Mouse (Mus musculus): ENCODE measurements around the gene Nkrf.
A peak's percentile ranks its signal among the peaks of the same experiment; 100 is the strongest.

Gene Nkrf

DNA sequence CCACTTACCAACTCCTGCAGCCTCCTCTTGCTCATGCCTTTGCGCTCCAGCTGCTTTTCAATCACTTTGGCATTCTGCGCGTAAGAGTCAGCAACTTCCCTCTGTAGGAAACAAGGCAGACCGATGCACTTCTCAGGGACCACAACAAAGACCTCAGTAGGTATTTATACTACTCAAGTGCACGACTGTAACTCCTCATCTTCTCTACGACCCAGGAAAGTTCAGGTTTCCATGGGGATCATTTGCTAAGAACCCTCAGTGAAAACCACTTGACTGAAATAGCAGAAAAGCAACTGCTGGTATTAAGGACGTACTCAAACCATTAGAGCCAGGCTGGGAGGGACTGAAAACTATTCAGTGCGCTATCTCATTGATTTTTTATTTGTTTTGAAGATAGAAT lies 50.1 kb downstream of the Nkrf start:
- DNase-seq: no peak

DNA sequence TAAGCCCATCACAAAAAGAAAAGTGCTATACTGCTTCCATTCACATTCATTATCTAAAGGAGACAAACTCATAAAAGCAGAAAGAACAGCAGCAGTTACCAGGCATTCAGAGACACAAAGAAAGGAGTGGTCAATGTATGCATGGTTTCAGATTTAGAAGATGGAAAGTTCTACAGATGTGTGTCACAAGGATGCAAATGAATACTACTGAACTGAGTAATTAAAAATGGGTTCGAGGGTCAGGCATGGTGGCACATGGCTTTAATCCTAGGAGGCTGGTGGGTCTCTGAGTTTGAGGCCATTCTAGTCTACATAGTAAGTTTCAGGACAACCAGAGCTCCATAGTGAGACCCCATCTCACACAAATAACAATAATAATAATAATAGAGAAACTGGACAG lies 55.5 kb downstream of the Nkrf start:
- no peak for DNase-seq

DNA sequence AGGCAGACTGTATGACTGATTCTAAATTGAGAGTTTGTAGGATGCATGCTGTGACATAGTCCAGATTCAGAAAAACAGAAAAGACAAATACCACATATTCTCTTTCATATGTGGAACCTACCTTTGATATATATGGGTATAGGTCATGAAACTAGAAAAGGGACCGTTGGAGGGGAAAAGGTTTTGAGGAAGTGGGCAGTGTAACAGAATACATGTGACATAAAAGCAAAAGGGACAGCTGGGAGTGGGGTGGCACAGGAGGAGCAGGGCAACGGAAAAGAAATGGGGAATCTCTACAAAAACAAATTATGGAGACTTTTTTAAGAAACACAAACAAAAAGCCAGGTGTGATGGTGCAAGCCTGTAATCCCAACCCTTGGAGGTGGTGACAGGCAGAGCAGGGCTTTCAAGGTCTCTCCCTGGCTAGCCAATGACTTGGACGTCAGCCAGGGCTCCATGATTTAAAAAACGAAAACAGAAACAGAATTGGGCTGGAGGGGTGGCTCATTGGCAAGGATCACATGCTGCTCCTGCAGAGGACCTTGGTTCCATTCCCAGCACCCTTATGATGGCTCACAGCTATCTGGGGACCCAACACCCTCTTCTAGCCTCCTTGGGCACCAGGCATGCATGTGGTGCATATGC lies 59.2 kb downstream of the Nkrf start:
- DNase-seq: no peak

DNA sequence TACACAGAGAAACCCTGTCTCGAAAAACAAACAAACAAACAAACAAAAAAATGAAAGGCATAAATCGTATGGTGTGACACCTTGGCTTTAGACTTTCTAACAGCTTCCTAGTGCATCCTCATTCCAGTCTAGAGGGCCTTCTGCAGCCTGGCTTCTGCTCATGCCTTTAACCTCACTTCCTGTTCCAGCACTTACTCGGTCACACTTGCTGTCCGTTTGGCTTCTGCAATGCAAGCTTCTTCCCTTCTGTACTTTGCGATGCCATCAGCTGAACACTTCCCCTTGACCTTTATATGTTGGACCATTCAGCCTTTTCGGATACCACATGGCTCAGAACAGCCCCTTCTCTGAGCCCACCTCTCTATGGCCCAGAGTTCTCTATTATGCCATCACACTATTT lies 61.0 kb downstream of the Nkrf start:
- DNase-seq: no peak

DNA sequence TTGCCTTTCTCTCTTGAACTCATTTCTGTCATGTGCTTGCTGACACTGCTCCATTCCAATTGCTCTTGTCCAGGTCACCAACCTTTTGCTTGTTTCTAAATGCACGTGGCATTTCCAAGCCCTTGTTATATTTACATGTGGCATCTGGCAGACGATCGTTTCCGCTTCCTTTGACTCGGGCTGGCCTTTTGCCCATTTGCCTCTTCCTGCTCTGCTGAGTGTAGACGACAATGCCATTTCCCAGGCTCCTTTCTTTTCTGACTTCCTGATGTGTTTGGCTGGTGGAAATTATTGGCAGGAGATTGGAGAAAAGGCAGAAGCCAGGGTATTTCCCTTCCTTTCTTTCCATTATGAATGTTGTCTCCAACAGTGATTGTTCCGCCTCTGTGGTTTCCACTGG lies 63.3 kb downstream of the Nkrf start:
- peak; percentile 45 to 46 for DNase-seq

All from kidney, adult 8-10 months (tissue).